Mouse (Mus musculus): ENCODE data around the gene Kansl1. TPM values are rescaled to one million over a fixed set of nuclear protein-coding genes. Genes with fewer than 3 reads are reported as not detected.

The Kansl1 gene
- total RNA-seq, 4 experiments from 2014 or later = 49.5 to 71.3 (median 64.1) TPM

DNA sequence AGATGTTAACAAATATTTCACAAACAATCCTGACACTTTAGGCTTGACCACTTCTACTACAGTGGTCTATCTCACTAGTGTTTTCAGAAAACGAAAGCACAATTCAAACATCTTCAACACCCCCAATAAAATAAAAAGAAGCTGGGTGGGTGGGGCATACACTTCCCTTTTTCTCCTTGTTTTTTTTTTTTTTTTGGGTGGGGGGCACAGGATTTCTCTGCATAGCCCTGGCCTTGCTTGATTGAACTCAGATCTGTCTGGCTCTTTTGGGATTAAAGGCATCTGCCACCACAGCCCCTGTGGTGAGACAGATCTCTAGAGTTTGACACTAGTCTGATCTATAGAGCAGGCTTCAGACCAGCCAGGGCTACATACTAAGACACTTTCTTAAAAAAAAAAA lies 106.0 kb downstream of the Kansl1 start:
- DNase-seq = no peak

DNA sequence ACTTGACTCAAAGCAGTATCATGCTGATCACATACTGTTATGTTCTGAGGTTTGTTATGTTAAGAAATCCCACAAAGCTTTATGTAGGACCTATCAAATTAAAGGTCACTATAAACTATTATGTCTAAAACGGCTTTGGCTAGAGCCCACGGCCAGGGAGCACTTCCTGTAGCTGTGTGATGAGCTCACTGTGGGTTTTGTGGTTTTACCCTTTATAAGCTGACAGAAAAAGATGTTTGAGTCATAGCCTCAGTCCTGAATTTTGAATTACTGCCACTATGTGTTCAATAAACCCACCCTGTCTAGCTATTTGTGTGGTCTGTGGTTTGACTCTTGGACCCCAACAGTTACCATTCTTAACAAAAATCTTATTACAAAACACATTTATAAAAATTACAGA lies 106.9 kb downstream of the Kansl1 start:
- DNase-seq = no peak

DNA sequence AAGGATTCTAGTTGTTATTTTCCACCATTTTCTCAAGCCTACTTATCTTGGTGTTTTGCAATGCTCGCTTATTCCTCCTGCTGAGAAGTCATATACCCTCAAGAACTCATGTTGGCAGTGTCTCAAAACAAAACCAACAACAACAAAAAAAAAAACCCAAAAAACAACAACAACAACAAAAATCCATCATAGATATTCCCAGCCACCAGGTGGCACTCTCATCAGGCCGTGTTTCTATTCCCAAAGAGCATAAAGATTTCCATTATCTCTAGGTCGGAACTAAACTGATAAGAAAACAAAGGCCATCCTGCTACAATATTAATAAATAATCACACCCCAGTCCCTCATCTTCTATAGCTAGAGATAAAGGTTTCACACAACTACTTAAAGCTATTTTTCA lies 121.7 kb downstream of the Kansl1 start:
- DNase-seq = no peak

DNA sequence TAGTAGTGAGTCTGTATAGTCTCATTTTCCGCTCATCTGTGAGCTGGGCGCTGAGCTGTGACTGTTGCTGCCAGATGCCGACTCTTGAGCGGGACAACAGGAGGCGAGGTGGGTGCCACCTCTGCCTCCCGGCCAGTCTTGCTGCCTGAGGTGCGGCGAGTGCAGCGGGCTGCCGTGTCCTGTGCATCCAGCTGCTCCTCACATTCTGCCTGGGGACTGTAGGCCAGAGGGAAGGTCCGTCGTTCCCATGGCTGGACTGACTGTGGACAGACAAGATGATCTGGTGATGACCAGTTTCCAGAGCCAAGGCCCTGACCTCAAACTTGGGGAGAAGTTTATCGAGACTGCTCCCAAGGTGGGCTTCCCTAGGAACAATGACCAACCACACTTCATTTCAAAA lies 133.7 kb downstream of the Kansl1 start:
- DNase-seq = no peak

DNA sequence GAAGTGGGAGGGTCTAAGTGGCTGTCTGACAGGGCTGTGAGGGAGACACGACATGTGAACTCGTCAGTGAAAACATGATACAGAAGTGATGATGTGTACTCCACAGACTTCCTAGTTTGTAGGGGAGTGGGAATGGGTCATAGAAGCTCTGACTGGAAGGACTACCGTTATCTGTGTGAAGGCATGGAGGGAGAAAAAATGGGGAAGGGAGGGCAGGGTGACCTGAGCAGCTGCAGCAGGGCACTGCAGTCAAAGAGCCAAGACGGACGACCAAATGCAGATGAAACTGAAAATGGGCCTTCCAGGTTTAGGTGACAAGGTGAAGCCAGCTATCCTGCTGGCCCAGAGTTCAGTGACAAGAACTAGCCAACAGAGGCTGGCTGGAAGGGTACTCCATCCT lies 134.5 kb downstream of the Kansl1 start:
- DNase-seq = no peak

DNA sequence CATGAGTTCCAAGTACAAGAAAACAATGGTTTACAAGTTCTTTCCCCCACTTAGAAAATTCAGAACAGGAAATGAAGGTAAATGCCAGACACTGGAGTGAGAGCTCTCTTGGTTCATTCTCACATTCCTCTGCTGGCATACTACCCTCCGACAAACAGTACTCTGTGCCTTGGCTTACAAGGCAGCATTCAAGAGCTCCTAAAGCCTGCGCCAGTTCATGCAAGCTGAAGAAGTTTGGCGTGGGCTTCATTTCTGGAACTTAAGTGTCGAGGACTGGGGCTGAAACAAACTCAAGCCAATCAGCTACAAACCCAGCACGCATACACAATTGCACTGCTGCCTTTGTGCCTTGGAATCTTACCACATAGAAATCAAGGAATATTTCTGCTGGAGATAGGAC lies 136.6 kb downstream of the Kansl1 start:
- no peak for DNase-seq

DNA sequence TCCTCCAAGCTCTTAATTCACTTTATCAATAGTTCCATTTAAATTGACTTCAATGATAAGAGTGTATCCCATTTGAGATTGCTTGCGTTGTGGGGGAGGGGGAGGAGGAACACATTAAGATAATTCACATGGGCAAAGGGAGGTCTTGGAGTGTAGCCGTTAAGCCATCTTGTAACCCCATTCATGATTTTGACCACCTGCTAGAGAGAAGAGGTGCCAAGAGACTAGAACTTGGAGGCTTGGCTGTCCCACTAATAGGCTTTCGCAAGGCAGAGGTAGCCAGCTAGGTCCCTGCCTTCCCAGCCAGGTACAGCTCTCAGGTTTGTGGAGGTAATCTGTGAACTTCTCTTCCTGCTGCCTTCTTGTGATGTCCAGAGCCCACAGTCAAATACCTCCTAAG lies 137.5 kb downstream of the Kansl1 start:
- DNase-seq = no peak

DNA sequence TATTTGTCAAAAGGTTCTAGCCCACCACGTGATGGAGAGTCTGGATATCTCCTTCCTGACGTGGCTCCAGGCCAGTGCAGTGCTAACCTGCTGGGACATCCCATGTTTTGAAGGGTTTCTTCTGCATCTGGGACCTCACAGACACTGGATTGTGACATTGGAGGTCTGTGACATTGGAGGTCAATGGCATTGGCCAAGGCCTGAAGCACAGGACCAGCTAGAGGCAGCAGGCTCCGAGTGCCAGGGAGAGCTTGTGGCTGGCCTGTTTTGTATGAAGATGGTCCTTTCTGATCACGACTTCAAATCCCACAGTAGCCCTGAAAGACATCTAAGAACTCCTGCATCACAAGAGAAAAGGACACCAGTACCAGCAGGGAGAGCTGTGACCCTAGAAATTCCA lies 138.5 kb downstream of the Kansl1 start:
- DNase-seq = no peak

DNA sequence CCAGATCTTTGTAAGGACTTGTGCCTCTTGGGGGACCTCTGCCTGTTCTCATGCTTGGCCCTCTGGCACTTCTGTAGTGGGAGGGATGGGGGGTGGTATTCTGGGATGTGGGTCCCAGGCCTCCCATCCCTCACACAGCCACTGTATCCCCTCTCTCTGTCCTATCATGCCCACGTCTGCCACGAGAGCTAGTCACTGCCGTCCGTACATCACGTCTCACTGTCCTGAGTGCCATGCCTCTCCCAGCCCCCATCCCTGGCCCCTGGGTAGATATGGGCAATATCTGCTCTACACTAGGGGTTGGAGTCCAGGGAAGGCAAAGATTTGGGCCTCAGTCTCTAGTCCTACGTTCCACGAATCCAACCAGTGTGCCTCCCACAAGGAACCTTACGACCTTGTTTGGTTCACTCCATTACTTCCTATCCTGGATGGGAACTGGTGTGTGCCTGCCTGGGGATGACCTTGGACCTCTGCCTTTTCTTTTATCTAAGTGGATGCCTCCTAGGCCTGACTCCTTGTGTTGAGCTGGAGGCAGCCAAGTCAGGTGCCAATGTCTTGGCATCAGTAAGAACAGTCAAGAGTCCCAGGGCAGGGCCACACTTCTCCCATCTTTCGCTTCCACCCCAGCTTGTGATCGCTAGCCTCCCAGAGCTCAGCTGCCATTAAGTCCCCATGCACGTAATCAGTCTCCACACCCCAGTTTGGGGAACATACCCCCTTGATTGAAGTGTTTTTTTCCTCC lies 139.3 kb downstream of the Kansl1 start:
- no peak for DNase-seq

DNA sequence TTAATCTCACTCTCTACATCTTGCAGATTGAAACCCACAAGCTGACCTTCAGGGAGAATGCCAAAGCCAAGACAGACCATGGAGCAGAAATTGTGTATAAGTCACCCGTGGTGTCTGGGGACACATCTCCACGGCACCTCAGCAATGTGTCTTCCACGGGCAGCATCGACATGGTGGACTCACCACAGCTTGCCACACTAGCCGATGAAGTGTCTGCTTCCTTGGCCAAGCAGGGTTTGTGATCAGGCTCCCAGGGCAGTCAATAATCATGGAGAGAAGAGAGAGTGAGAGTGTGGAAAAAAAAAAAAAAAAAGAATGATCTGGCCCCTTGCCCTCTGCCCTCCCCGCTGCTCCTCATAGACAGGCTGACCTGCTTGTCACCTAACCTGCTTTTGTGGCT lies 140.7 kb downstream of the Kansl1 start:
- DNase-seq = no peak

DNA sequence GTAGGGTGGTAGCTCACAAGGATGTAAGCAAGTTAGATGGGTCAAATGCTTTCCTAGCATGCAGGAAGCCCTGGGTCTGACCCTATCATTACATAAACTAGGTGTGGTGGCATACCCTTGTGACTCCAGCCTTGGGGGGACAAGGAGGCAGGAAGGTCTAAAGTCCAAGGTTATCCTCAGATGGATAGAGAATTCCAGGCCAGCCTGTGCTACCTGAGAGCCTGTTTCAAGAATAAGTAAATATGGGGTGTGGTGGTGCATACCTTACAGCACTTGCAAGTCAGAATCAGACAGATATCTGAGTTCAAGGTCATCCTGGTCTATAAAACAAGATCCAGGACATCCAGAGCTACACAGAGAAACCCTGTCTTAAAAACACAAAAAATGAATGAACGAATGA lies 141.2 kb downstream of the Kansl1 start:
- DNase-seq = no peak

DNA sequence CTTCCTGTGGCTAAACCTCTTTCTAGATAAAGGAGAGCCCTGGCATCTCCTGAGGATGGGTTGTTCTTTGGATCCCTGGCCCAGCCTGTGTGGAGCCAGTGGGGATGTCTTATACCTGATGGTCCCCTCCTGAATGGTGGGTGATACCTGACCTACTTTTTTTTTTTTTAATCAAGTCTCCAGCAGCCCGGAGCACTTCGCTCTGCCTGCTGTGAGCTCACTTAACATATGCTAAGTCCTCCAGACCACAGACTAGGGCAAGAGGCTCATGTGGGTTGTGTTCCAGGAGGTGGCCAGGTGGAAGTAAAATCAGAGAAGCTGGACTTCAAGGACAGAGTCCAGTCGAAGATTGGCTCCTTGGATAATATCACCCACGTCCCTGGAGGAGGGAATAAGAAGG lies 146.5 kb downstream of the Kansl1 start:
- no peak for DNase-seq

DNA sequence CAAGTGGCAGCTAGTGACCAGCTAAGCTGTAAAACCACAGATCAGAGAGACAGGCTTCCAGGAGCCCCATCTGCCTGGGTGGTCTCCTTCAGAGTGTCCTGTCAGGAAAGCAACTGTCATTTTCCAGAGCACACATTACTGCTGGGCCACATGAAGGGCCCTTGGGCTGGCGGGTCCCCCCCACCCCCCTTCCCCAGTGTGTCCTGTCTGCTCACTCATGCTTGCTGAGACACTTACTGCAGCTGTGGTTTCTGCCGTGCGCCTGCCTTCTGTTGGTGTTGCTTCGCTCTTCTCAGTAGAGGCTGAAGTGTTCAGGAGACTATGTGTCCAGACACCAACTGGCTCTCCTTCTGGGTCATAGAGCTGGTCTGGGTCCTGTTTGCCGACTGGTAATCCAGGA lies 148.2 kb downstream of the Kansl1 start:
- DNase-seq = no peak

DNA sequence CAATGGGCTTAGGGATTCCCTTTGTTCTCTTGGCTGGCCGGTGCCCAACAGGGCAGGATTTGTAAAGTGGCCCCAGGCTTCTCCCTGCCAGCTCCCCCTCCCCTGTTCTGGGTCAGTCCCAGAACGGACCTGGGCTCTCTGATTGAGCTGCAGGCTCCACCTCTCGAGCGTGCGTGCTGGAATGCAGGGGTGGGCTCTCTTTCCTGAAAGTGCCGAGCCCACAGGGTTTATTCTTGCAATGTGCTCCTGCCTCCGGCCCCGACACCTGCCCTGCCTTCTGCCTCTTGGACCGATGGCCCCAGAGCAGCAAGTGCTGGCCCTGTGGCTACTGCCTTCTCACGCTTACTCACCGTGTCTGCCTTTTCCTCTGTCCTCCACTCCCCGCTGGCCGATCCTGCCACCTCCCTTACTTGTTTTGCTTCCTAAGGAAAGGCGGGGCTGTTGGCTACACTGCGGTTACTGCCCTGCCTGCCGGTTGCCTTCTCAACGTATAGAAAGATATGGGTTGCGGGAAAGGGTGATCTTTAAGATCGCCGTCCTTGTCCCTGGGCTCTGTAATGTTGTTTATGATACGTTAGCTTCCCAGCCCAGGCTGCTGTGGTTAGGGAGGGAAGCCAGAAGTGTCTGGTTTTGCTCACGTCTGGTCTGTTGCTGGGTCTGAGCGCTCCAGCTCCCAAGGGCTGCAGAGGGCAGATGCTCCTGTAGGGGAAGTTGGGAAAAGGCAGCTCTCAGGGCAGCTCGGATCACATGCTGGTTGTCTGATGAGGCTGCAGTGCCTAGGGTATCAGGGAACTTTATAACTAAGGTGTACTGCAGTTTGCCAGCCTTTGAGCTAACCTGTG lies 149.5 kb downstream of the Kansl1 start:
- no peak for DNase-seq

DNA sequence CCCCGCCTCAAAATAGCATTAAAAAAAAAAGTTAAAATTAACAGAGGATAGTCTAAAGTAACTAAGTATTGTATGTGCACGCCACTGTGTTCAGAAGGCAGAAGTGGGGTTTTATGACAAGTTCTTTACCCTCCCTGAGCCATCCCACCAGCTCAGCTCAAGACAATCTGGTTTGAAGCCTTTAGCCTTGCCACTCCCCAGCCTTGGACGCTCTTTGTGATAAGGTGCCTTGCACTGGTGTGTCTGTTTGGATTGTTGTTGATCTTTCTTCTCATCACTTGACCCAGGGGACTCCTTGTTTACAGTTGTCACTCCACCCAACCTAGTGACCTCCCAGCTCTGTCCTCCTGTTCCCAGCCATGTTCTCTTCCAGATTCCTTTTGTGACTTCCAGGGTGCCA lies 151.0 kb downstream of the Kansl1 start:
- DNase-seq = no peak

DNA sequence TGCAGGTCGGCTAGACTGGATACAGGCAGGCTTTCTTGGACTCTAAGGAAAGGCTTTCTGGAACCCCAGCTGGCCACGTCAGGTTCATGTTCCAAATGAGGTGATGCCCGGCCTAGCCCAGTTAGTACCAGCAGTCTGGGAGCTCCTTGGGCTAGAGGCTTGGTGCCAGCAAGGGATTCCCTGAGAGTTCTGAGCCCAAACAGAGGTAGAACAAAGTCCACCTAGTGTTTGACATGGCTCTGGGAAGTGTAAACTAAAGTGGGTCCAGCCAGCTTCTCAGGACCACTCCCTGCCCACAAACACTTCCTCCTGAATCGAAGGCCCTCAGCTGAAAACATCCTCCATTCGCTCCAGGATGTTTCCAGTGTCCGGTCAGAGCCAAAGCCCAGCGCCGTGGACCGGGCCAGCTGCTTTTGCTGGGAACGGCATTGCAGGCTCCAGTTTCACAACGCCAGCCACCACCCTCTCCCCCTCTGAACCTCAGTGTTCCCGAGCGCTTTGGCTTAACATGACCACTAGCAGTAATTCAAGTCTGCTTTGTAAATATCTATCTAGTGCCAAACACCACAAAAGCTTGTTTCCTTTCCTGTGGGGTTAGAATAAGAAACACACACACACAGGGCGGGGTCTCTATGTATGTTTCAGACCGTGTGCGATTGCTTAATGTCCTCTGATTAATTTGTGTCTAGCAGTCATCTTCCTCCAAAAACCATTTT lies 151.8 kb downstream of the Kansl1 start:
- DNase-seq = no peak

DNA sequence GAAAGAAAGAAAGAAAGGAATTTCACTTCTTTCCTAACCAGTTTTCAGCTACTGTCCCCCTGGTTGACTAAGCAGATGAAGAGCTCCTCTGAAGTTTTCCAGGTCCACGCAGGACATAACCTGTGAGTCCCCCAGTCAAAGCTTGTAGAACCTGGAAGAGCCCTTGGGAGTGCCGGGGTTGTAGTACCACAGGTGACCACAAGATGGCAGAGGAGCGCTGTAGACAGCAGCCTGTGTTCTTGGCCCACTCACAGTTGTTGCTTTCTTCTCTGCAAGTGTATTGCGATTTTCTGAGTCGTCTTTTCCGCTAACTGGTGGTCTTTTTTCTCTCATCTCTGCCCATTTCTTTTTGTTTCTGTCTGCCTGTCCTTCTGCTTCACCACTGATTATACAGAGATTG lies 153.0 kb downstream of the Kansl1 start:
- DNase-seq = peak; percentile 58

DNA sequence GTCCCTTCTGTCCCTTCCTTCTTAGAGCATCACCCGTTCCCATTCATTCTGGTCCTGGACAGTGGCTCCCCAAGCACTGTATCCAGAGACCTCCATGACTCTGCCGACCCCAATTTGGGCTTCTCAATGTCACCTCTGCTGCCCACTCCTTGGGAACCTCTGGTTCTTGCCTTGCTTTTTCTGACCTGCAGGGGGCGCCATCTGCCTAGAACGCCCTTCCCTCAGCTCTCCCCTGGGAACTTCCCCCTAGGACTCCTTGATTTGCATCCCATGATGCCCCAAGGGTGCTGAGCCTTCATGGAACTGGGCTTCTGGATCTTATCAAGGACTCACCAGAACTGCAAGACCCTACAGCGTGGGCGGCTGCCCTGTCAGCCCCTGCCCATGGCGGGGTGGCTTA lies 157.0 kb downstream of the Kansl1 start:
- DNase-seq = no peak

DNA sequence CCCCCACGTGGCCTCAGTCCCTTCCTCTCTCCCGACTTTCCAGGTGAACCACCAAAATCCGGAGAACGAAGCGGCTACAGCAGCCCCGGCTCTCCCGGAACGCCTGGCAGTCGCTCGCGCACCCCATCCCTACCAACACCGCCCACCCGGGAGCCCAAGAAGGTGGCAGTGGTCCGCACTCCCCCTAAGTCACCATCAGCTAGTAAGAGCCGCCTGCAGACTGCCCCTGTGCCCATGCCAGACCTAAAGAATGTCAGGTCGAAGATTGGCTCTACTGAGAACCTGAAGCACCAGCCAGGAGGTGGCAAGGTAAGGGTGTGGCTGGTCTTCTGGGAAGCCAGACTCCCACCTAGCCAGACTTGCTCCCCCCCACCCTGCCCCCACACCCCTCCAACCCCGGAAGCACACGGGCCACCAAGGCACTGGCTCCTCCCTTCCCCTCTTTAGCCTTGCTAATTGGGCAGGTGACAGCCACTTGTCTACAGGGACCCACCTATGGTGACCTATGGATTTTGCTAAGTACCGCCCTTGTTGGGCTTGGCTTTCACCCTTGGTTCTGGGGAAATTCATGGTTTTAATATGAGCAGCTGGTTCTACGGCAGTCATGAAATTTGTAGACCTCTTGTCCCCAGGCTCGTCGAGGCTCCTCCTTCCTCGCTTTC lies 158.3 kb downstream of the Kansl1 start:
- no peak for DNase-seq

DNA sequence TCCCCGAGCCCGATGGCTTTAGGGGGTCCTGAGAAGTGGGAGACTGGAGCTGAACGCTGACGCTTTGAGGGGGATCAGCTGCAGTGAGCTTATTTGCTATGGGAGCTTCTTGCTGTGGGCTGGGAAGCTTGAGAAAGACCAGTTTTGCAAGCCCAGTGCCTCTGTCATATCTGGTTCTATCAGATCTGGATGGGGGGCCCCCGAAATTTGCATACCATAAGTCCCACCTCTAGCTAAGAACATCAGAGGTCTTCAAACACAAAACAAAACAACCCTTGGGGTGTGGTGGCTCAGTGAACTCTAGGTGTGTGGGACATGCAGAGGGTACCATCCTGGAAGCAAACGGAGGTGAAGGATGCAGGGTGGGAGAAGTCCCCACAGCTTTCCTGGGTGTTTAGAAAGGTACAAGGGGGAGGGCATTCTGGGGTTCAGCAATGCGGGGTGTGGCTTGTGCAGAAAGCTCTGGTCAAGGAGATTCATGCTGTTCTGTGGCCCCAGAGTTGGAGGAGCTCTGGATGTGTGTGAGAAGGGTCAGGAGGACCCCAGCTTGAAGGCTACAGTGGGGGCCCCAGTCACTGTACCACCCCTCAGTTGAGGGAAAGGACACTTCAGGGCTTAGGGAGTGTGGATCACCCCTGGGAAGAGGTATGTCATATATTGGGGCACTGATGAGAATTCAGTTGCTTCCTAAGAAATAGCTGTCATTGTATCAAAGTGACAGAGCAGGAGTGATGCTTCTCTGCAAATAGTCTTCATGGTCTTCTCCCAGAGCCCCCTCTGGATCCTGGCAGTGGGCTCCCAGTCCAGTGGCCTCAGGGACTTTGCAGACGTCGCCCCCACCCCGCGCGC lies 159.1 kb downstream of the Kansl1 start:
- no peak for DNase-seq

DNA sequence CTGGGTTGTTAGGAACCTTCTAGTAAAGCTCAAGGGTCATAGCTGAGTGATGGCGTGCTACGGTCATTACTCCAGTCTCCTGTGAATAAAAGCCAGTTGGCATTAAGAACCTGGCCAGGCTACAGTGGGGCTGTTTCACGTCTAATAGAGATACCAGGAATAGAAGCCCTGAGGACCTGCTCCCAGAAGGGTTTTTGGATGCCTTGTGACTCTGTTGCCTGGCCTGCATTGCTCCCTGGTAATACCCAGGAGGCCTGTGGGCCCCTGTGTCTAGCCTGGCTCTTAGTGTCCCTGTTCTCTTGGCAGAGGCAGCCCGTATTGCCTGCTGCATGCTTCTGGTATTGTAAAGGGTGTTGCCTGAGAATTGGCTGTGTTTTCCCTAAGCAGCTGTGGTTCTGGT lies 161.5 kb downstream of the Kansl1 start:
- DNase-seq = no peak

DNA sequence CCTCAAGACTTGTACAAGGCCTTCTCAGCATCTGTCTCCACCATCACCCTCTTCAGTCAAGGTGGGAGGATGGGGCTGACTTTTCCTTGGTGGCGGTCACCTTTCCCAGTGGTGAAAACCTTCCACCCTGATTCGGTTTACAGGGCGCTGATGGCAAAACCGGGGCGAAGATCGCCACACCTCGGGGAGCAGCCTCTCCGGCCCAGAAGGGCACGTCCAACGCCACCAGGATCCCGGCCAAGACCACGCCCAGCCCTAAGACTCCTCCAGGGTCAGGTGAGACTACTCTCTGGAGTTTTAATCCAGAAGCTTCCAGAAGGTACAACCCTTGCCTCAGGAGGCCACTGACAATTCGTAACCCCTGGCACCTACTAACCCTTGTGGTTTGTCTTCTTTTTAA lies 162.2 kb downstream of the Kansl1 start:
- no peak for DNase-seq
